Mouse (Mus musculus) lung, embryonic 14.5 days (tissue): ENCODE data around the gene Plpp6. TPM values are rescaled to one million over a fixed set of nuclear protein-coding genes. Genes with fewer than 3 reads are reported as not detected.
"Not testable (repeated sequence)": the region's sequence is repeated elsewhere in the genome, so short reads cannot be mapped to it uniquely, and the experiment has no call there.

ENCODE experiments used
- ATAC-seq: fragments of 200-750 bp; cut with Nextera tagmentation; 2 replicates; pipeline ENCODE4 v1.8.0; 2017; ENCODE audit warnings: mild to moderate bottlenecking, moderate TSS enrichment, moderate library complexity; ENCODE audit not compliant: insufficient read depth
- DNase-seq: peaks from one replicate; pipeline ENCODE4 v3.0.0-alpha.2; 2015
- H3K27ac ChIP-seq: fragments of 300-500 bp; sonication (generic); 2 replicates; pipeline ENCODE4 v1.5.1; 2014; ENCODE audit warnings: low read depth, mild to moderate bottlenecking, moderate library complexity
- H3K27me3 ChIP-seq: fragments of 300-500 bp; sonication (generic); 2 replicates; pipeline ENCODE4 v1.6.1; 2014; ENCODE audit warnings: low read length, control low read depth; ENCODE audit not compliant: insufficient read depth
- H3K36me3 ChIP-seq: fragments of 300-500 bp; sonication (generic); 2 replicates; pipeline ENCODE4 v1.6.1; 2014; ENCODE audit warnings: control low read depth; ENCODE audit not compliant: insufficient read depth
- H3K4me1 ChIP-seq: fragments of 300-500 bp; sonication (generic); 2 replicates; pipeline ENCODE4 v1.6.1; 2014; ENCODE audit warnings: antibody characterized with exemption, control low read depth; ENCODE audit not compliant: insufficient read depth
- H3K4me2 ChIP-seq: fragments of 300-500 bp; sonication (generic); 2 replicates; pipeline ENCODE4 v1.6.1; 2014; ENCODE audit warnings: mild to moderate bottlenecking
- H3K4me3 ChIP-seq: fragments of 300-500 bp; sonication (generic); 2 replicates; pipeline ENCODE4 v1.5.1; 2014; ENCODE audit warnings: low read depth, low read length
- H3K9ac ChIP-seq: fragments of 300-500 bp; sonication (generic); 2 replicates; pipeline ENCODE4 v1.6.1; 2014
- H3K9me3 ChIP-seq: fragments of 300-500 bp; sonication (generic); 2 replicates; pipeline ENCODE4 v1.6.1; 2016; ENCODE audit warnings: low read depth, low read length, control low read depth
- CTCF ChIP-seq: IDR thresholded peaks from 2 replicates; pipeline ENCODE4 v1.5.1; 2016; ENCODE audit warnings: antibody characterized with exemption, low read depth
- WGBS: fragments of 180-500 bp; shearing (Covaris S2); extraction: QIAGEN DNeasy Blood & Tissue Kit; methylation state at CpG from one replicate; pipeline ENCODE4 v1.1.7; 2014; 5-methylcytosine and 5-hydroxymethylcytosine counted together
- polyA plus RNA-seq: library from polyadenylated mRNA; unstranded; fragments of >200 nt; fragmentation: Nextera tagmentation; extraction: Ambion mirVana; gene quantifications from 2 replicates; pipeline ENCODE4 v1.2.1, GENCODE M21; 2014

Gene Plpp6
- polyA plus RNA-seq, 1 experiment from 2014 or later, result 10.3 TPM

DNA sequence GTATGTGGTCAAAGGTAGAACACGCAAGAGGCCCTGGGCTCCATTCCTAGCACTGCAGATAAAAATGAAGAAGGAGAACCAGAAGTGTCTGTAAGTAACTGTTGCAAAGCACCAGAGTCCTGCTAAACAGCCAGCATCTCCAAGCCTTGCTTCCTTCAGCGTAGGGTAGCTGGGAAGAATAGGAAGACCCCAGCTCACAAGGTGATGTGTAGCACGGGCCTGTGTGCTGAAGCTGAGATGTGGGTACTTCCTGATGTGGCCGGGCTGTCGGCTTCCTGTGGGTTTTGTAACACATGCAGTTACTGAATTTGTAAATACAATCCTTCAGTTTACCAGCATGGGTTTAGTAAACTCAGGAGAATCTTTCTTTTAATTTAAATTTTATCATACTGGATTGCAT, 31.6 kb downstream of the Plpp6 start:
- 90% methylated on average over 5 of the region's 5 CpGs for WGBS
- H3K9me3 ChIP-seq, result no peaks in the 10 kb centered on the region; the same call in 1 of the 2 replicates
- H3K4me1 ChIP-seq, result peaks cover 7% of the 10 kb centered on the region
- H3K27ac ChIP-seq, result no peak overlapping the region
- no peak for TF ChIP-seq CTCF
- H3K36me3 ChIP-seq, result peaks cover 55% of the 10 kb centered on the region
- no peak overlapping the region for H3K9ac ChIP-seq
- ATAC-seq (no peak), DNase-seq (no peak)
- no peaks in the 10 kb centered on the region for H3K27me3 ChIP-seq
- H3K4me2 ChIP-seq, result no peak overlapping the region
- no peak overlapping the region for H3K4me3 ChIP-seq

DNA sequence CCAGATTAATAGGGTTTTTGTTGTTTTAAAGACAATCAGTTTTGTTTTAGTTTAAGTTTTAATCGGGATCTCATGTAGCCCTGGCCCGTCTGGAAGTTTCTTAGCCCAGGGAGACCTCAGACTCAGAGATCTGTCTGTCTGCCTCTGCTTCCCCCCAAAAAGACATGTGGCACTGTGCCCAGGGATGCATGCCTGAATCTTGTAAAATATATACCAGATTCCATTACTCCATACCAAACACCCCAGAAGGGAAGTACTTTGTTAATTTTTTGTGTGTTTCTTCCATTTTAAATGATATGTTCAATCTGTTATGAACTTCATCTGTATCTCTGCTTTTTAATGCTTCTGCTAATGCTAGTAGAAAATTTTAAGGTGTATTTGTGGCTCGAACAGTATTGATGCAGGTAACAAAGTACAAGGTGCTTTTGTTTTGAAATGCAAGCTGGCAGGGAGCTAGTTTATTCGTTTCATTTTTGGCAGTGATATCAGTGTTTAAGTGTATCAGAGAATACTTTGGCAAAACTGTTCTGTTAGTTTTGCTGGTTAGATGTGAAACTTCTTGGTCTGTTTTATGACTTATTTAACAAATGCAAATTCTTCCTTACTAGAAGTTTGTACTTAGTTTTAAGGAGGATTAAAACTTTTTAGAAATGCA, 34.4 kb downstream of the Plpp6 start:
- Histone ChIP-seq H3K27me3 (no peaks in the 10 kb centered on the region), H3K36me3 (peaks cover 70% of the 10 kb centered on the region), H3K27ac (no peak overlapping the region), H3K9ac (no peak overlapping the region), H3K4me3 (no peak overlapping the region), H3K9me3 (no peaks in the 10 kb centered on the region), H3K4me2 (no peak overlapping the region), H3K4me1 (no peaks in the 10 kb centered on the region)
- DNase-seq (no peak), ATAC-seq (no peak)
- no peak for TF ChIP-seq CTCF
- 84% methylated on average over 4 of the region's 4 CpGs for WGBS

DNA sequence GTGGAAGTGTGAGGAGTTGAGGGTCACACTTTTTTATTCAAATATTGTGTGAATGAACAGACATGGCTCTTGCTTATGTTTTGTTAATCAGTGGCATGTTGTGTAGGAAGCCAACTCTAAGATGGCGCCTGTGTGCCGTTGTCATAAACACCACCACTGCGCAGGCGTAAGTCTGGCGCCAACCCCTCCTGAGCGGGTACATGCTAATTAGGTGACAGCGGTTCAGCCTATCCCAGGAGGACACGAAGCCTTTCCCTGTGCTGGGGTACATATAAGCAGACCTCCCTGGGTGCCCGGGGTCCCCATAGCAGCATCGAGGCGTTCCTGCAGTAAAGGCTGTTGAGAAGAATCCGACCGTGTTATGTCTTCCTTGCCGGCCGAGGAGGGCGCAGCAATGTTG, 36.6 kb downstream of the Plpp6 start:
- H3K9me3 ChIP-seq, DNase-seq, H3K27me3 ChIP-seq, H3K4me2 ChIP-seq, H3K4me1 ChIP-seq, ATAC-seq, H3K4me3 ChIP-seq, H3K27ac ChIP-seq, H3K9ac ChIP-seq: not testable (repeated sequence)
- H3K36me3 ChIP-seq, result peaks cover 54% of the 10 kb centered on the region
- WGBS, result 93% methylated on average over 16 of the region's 16 CpGs

DNA sequence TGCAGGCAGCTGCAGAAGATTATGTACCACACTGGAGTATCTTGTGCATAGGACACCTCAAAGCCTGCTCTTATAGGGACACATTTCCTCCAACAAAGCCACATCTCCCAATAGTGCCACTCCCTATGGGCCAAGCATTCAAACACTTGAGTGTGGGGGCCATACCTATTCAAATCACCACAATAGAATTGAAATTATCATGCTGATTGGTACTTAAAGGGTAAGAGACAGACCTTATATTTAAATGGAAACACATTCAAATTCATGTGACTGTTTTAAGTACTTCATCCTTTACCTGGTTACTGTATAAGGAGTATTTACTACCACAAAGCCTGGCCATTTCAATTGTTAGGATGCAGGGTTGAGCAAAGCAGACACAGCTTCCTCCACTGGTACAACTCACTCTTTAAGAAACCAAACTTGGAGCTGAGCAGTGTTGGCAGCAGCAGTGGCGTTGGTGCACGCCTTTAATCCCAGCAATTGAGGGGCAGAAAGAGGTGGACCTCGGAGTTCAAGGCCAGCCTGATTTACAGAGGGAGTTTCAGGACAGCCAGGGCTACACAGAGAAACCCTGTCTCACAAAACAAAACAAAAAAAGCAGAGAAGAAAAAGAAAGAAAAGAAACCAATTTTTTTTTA, 44.4 kb downstream of the Plpp6 start:
- H3K36me3 ChIP-seq, result peaks cover 60% of the 10 kb centered on the region
- H3K4me3 ChIP-seq, result no peak overlapping the region
- H3K27me3 ChIP-seq, result no peaks in the 10 kb centered on the region
- ATAC-seq (no peak), DNase-seq (no peak)
- 84% methylated on average over 3 of the region's 3 CpGs for WGBS
- no peaks in the 10 kb centered on the region for H3K4me1 ChIP-seq
- no peaks in the 10 kb centered on the region for H3K9me3 ChIP-seq
- no peak for TF ChIP-seq CTCF
- H3K4me2 ChIP-seq, result no peak overlapping the region
- no peak overlapping the region for H3K9ac ChIP-seq
- no peak overlapping the region for H3K27ac ChIP-seq

DNA sequence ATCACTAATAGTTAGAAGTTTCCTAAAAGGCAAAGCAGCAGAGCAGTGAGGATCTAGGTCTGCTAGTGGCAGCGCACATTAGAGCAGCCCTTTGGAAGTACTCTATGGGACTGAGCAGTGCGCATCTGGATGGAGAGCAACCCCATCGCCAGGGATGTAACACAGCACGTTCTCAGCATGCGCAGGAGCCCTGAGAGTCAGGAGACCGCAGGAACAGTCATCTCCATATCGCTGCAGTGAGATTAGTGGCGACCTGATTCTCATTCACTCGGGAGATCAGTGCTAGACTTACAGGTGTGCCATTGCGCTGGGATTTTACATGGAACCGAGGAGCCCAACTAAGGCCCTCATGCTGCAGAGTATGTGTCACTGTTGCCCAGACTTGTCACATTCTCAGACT, 45.3 kb downstream of the Plpp6 start:
- Histone ChIP-seq H3K27me3 (no peaks in the 10 kb centered on the region), H3K4me3 (no peak overlapping the region), H3K9ac (no peak overlapping the region), H3K4me2 (no peak overlapping the region), H3K36me3 (peaks cover 67% of the 10 kb centered on the region), H3K9me3 (no peaks in the 10 kb centered on the region), H3K4me1 (no peaks in the 10 kb centered on the region), H3K27ac (no peak overlapping the region)
- DNase-seq, result no peak
- TF ChIP-seq CTCF, result no peak
- WGBS, result 91% methylated on average over 11 of the region's 11 CpGs
- ATAC-seq, result no peak

DNA sequence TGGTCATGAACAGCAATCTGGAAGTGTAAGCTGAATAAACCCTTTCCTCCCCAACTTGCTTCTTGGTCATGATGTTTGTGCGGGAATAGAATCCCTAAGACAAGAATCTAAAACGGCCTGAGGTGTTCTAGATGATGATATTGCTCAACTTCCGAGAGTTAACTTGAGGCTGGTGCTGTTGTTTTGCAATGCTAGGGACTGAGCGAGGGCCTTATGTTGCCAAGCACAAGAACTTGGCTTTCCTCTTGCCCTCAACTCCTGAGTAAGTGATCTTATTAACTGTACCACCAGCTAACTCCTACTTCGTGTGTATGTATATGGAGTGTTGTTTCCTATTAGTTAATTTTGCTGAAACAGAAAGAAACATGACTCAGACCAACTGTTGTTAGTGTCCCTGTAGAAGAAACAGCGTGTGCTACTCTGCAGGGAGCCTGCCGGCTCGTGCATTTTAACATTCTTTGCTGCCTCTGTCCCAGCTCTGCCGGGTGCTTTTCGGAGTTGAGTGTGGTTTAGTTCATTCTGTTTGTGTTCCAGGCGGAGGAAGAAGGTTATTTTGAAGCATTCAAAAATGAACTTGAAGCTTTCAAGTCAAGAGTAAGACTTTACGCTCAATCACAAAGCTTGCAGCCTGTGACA, 47.7 kb downstream of the Plpp6 start:
- 88% methylated on average over 12 of the region's 12 CpGs for WGBS
- H3K4me1 ChIP-seq, result no peaks in the 10 kb centered on the region
- no peak for TF ChIP-seq CTCF
- DNase-seq (no peak), ATAC-seq (no peak)
- peaks cover 75% of the 10 kb centered on the region for H3K36me3 ChIP-seq
- no peaks in the 10 kb centered on the region for H3K27me3 ChIP-seq
- no peak overlapping the region for H3K9ac ChIP-seq
- H3K9me3 ChIP-seq, result no peaks in the 10 kb centered on the region
- no peak overlapping the region for H3K4me2 ChIP-seq
- H3K27ac ChIP-seq, result no peak overlapping the region
- H3K4me3 ChIP-seq, result no peak overlapping the region

DNA sequence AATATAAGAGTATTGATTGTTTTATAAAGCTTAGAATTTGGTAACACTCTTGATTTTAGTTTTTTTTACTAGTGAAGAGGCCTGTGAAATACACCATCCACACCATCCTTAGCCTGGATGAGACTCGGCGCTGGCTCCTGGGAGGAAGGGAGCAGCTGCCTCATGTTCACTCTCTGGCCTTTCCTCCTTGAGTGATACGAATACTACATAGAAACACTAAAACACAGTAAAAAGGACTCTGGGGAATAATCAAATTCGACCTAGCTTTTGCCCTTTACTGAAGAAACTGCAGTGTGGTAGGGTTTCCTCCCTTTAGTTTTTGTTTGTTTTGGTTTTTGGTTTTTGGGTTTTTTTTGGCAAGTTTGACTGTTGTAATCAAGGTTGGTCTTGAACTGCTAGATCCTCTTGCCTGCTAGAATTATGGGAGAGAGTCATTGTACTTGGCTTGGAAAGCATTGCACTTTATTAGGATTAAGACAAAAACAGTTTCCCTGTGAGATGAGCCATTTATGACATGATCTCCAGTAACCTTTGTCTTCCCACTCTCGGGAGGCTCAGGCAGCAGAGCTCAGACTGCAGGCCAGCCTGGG, 50.8 kb downstream of the Plpp6 start:
- WGBS, result 81% methylated on average over 5 of the region's 5 CpGs
- H3K9ac ChIP-seq, result no peak overlapping the region

More for the DNA sequence above, 50.8 kb downstream of the Plpp6 start:
- DNase-seq (no peak), ATAC-seq (no peak)
- H3K4me2 ChIP-seq, result no peak overlapping the region
- no peak for TF ChIP-seq CTCF
- H3K27me3 ChIP-seq, result no peaks in the 10 kb centered on the region
- no peak overlapping the region for H3K27ac ChIP-seq
- no peaks in the 10 kb centered on the region for H3K4me1 ChIP-seq
- H3K36me3 ChIP-seq, result peaks cover 73% of the 10 kb centered on the region
- H3K4me3 ChIP-seq, result no peak overlapping the region
- H3K9me3 ChIP-seq, result no peaks in the 10 kb centered on the region
